Mouse (Mus musculus) neural tube, embryonic 12.5 days (tissue): ENCODE results near the gene Sprr2k. TPM values are rescaled to one million over a fixed set of nuclear protein-coding genes. Genes with fewer than 3 reads are reported as not detected.
"Not testable (repeated sequence)": the region's sequence is repeated elsewhere in the genome, so short reads cannot be mapped to it uniquely, and the experiment has no call there.

Experiments
- ATAC-seq: fragments of 200-750 bp; cut with Nextera tagmentation; 2 replicates; pipeline ENCODE4 v1.8.0; 2017; ENCODE audit warnings: low read depth, mild to moderate bottlenecking, moderate TSS enrichment, moderate library complexity; ENCODE audit not compliant: low FRiP score
- H3K27ac ChIP-seq: fragments of 300-500 bp; sonication (generic); 2 replicates; pipeline ENCODE4 v1.5.1; 2016
- H3K27me3 ChIP-seq: fragments of 300-500 bp; sonication (generic); replicated peaks from 2 replicates; pipeline ENCODE4 v1.6.1; 2016; ENCODE audit warnings: mild to moderate bottlenecking
- H3K36me3 ChIP-seq: fragments of 300-500 bp; sonication (generic); 2 replicates; pipeline ENCODE4 v1.6.1; 2016; ENCODE audit warnings: mild to moderate bottlenecking
- H3K4me1 ChIP-seq: fragments of 300-500 bp; sonication (generic); 2 replicates; pipeline ENCODE4 v1.6.1; 2016
- H3K4me2 ChIP-seq: fragments of 300-500 bp; sonication (generic); replicated peaks from 2 replicates; pipeline ENCODE4 v1.6.1; 2016; ENCODE audit warnings: mild to moderate bottlenecking
- H3K4me3 ChIP-seq: fragments of 300-500 bp; sonication (generic); 2 replicates; pipeline ENCODE4 v1.5.1; 2016
- H3K9ac ChIP-seq: fragments of 300-500 bp; sonication (generic); 2 replicates; pipeline ENCODE4 v1.6.1; 2016; ENCODE audit warnings: mild to moderate bottlenecking
- H3K9me3 ChIP-seq: fragments of 300-500 bp; sonication (generic); 2 replicates; pipeline ENCODE4 v1.6.1; 2016; ENCODE audit warnings: mild to moderate bottlenecking
- polyA plus RNA-seq: library from polyadenylated mRNA; unstranded; fragments of >200 nt; fragmentation: Nextera tagmentation; extraction: Ambion mirVana; gene quantifications from 2 replicates; pipeline ENCODE4 v1.2.1, GENCODE M21; 2016

Gene Sprr2k
- polyA plus RNA-seq, 1 experiment from 2014 or later = not detected

DNA sequence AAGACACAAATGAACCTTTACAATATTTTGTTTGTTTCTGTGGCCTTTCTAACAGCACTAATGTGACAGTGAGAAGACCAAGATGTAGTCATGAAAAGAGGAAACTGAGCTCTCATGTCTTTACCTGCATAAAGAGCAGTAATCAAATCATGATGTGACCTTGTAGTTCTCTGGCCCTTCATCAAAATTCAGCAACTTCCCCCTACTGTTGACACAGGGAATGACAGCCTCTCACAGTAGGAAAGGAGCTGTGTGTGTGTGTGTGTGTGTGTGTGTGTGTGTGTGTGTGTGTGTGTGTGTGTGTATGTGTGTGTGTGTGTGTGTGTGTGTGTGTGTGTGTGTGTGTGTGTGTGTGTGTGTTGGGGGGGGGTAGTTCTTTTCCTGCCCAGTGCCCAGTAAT is 48.9 kb downstream of the Sprr2k start:
- H3K36me3 ChIP-seq, H3K4me2 ChIP-seq, H3K27ac ChIP-seq, H3K4me1 ChIP-seq, H3K4me3 ChIP-seq, ATAC-seq, H3K27me3 ChIP-seq, H3K9ac ChIP-seq, H3K9me3 ChIP-seq: not testable (repeated sequence)

Other genes starting within 250 kb of the Sprr2k start
- not detected in 2 replicates for gene Sprr2a1, start 216.8 kb upstream of the Sprr2k start, polyA plus RNA-seq
- 1.4 TPM in 1 of 2 replicates, not detected in the other for gene Sprr2a2, start 216.7 kb upstream of the Sprr2k start, polyA plus RNA-seq
- not detected in 2 replicates for gene Sprr2a3, start 147.2 kb upstream of the Sprr2k start, polyA plus RNA-seq
- gene Sprr2b, start 116.0 kb upstream of the Sprr2k start, polyA plus RNA-seq = 0.25 TPM in 1 of 2 replicates, not detected in the other
- gene Sprr2d, start 93.4 kb upstream of the Sprr2k start, polyA plus RNA-seq = not detected in 2 replicates
- gene Sprr2e, start 80.4 kb upstream of the Sprr2k start, polyA plus RNA-seq = not detected in 2 replicates
- not detected in 2 replicates for gene Sprr2f, start 67.4 kb upstream of the Sprr2k start, polyA plus RNA-seq
- not detected in 2 replicates for gene Sprr2h, start 46.9 kb upstream of the Sprr2k start, polyA plus RNA-seq
- not detected in 2 replicates for gene Sprr2i, start 24.6 kb upstream of the Sprr2k start, polyA plus RNA-seq
- gene Sprr2j-ps, start 14.5 kb upstream of the Sprr2k start, polyA plus RNA-seq = not detected in 2 replicates
- 7.4 and 8.9 TPM in 2 replicates for gene Gm9774, start 3.2 kb upstream of the Sprr2k start, polyA plus RNA-seq
- gene Sprr1b, start 6.2 kb downstream of the Sprr2k start, polyA plus RNA-seq = not detected in 2 replicates
- gene Sprr3, start 26.1 kb downstream of the Sprr2k start, polyA plus RNA-seq = not detected in 2 replicates
- not detected in 2 replicates for gene Sprr1a, start 53.3 kb downstream of the Sprr2k start, polyA plus RNA-seq
- gene Sprr4, start 67.9 kb downstream of the Sprr2k start, polyA plus RNA-seq = not detected in 2 replicates
- not detected in 2 replicates for gene 2310046K23Rik, start 101.9 kb downstream of the Sprr2k start, polyA plus RNA-seq
- gene Ivl, start 141.2 kb downstream of the Sprr2k start, polyA plus RNA-seq = 0.10 and 0.13 TPM in 2 replicates
- not detected in 2 replicates for gene Smcp, start 156.4 kb downstream of the Sprr2k start, polyA plus RNA-seq
- gene 2210017I01Rik, start 174.9 kb downstream of the Sprr2k start, polyA plus RNA-seq = not detected in 2 replicates
- not detected in 2 replicates for gene Lce6a, start 189.1 kb downstream of the Sprr2k start, polyA plus RNA-seq
- gene Lce1a1, start 215.7 kb downstream of the Sprr2k start, polyA plus RNA-seq = not detected in 2 replicates
- gene Lce1b, start 224.3 kb downstream of the Sprr2k start, polyA plus RNA-seq = not detected in 2 replicates
- gene Lce1a2, start 237.7 kb downstream of the Sprr2k start, polyA plus RNA-seq = not detected in 2 replicates
- not detected in 2 replicates for gene Lce1c, start 246.7 kb downstream of the Sprr2k start, polyA plus RNA-seq